Mouse (Mus musculus): ENCODE data around the gene Gm42669. TPM values are rescaled to one million over a fixed set of nuclear protein-coding genes. Genes with fewer than 3 reads are reported as not detected.

The Gm42669 gene
- polyA plus RNA-seq, 1 experiment from 2014 or later, result 0.05 TPM

- H3K36me3 ChIP-seq (replicated peaks), result no peaks in the 10 kb centered on the region
- H3K27ac ChIP-seq (replicated peaks), result no peak overlapping the region
- H3K27me3 ChIP-seq, result no peaks in the 10 kb centered on the region
- no peak overlapping the region for H3K4me3 ChIP-seq (replicated peaks)
- H3K4me1 ChIP-seq (replicated peaks), result no peaks in the 10 kb centered on the region
- H3K4me2 ChIP-seq, result no peak overlapping the region
- 43% methylated on average over 7 of the region's 7 CpGs for WGBS (ENCODE audit: insufficient replicate concordance)
- H3K9ac ChIP-seq, result no peak overlapping the region
- H3K9me3 ChIP-seq (replicated peaks), result no peaks in the 10 kb centered on the region
- ATAC-seq (ENCODE audit: insufficient read depth), result no peak
These were observed 14.5 kb downstream of the Gm42669 start for GRCm38 (mm10) chr5:107521897-107522296.

DNA sequence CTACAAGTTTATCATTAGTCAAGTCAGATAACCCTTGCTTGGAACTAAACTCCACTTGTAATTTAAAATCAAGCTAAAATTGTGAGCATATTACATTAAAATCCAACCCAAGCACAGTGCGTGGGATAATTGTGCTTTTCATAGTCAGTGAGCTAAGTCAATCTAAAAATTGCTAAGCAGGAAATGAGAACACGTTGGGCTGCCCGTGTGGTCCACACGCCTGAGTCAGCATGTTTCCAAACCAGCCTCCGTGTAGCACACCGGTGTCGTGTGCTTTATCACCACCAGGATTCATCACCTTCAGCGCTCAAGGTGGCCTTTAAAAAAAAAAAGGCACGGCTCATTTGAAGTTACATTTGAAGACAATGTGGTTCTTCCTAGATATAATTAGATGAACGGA lies 16.9 kb downstream of the Gm42669 start:
- no peak for ATAC-seq (ENCODE audit: insufficient read depth)
- H3K9ac ChIP-seq, result no peak overlapping the region
- WGBS (ENCODE audit: insufficient replicate concordance), result 42% methylated on average over 10 of the region's 10 CpGs

DNA sequence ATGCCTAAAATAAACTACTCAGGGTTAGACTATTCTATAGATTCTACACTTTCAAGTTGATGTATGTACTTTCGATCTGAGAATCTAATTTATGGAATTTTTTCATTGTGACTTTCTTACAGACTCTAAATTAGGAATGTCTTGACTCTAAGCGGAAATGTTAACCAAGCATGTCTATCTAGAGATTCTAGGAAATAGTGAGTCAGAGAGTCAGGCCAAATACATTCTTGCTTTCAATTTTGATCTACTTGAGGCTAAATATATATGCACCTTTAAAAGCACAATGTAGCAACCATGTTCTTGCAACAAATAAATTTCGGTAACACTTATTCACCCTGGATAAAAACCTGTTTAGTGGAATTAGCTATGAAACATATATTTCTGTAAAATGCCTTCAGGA lies 21.4 kb downstream of the Gm42669 start:
- no peaks in the 10 kb centered on the region for H3K9me3 ChIP-seq (replicated peaks)
- no peak for ATAC-seq (ENCODE audit: insufficient read depth)
- H3K36me3 ChIP-seq (replicated peaks), result no peaks in the 10 kb centered on the region
- H3K4me2 ChIP-seq, result no peak overlapping the region
- H3K9ac ChIP-seq, result no peak overlapping the region
- H3K4me1 ChIP-seq (replicated peaks), result peaks cover 4% of the 10 kb centered on the region
- WGBS (ENCODE audit: insufficient replicate concordance), result 69% methylated on average over 3 of the region's 3 CpGs
- H3K4me3 ChIP-seq (replicated peaks), result no peak overlapping the region
- no peak overlapping the region for H3K27ac ChIP-seq (replicated peaks)
- H3K27me3 ChIP-seq, result no peaks in the 10 kb centered on the region

More for the DNA sequence above, 16.9 kb downstream of the Gm42669 start:
- Histone ChIP-seq H3K36me3 (replicated peaks) (no peaks in the 10 kb centered on the region), H3K4me2 (no peak overlapping the region), H3K4me1 (replicated peaks) (no peaks in the 10 kb centered on the region), H3K9me3 (replicated peaks) (no peaks in the 10 kb centered on the region), H3K27me3 (no peaks in the 10 kb centered on the region), H3K4me3 (replicated peaks) (no peak overlapping the region), H3K27ac (replicated peaks) (no peak overlapping the region)

GRCm38 (mm10) chr5:107533590-107533989 lies 26.2 kb downstream of the Gm42669 start:
- no peak overlapping the region for H3K4me2 ChIP-seq
- no peak for ATAC-seq (ENCODE audit: insufficient read depth)
- H3K9me3 ChIP-seq (replicated peaks), result no peaks in the 10 kb centered on the region
- H3K9ac ChIP-seq, result no peak overlapping the region
- H3K27ac ChIP-seq (replicated peaks), result no peak overlapping the region
- peaks cover 12% of the 10 kb centered on the region for H3K4me1 ChIP-seq (replicated peaks)
- H3K27me3 ChIP-seq, result no peaks in the 10 kb centered on the region
- no peak overlapping the region for H3K4me3 ChIP-seq (replicated peaks)
- no peaks in the 10 kb centered on the region for H3K36me3 ChIP-seq (replicated peaks)
- 20% methylated on average over 2 of the region's 2 CpGs for WGBS (ENCODE audit: insufficient replicate concordance)

- peaks cover 12% of the 10 kb centered on the region for H3K4me1 ChIP-seq (replicated peaks)
- H3K9me3 ChIP-seq (replicated peaks), result no peaks in the 10 kb centered on the region
- H3K27ac ChIP-seq (replicated peaks), result no peak within 1 kb of the TSS
- H3K4me3 ChIP-seq (replicated peaks), result no peak within 1 kb of the TSS
- H3K27me3 ChIP-seq, result no peaks in the 10 kb centered on the region
- 72% methylated on average over 15 of the region's 15 CpGs for whole genome bisulfite sequencing (ENCODE audit: insufficient replicate concordance)
- H3K4me2 ChIP-seq, result peak within 1 kb of the TSS; percentile 23; the same call in 1 of the 2 replicates
- ATAC-seq (ENCODE audit: insufficient read depth), result no peak
- H3K36me3 ChIP-seq (replicated peaks), result no peaks in the 10 kb centered on the region
- H3K9ac ChIP-seq, result no peak within 1 kb of the TSS
These were observed 27.2 kb downstream of the Gm42669 start, which contains the start of gene 1700028K03Rik for GRCm38 (mm10) chr5:107534581-107534980. Gene 1700028K03Rik (plus strand): TSS chr5:107534709.

GRCm38 (mm10) chr5:107541696-107542095 lies 34.3 kb downstream of the Gm42669 start:
- Histone ChIP-seq H3K4me2 (no peak overlapping the region), H3K4me3 (replicated peaks) (no peak overlapping the region), H3K4me1 (replicated peaks) (peaks cover 2% of the 10 kb centered on the region), H3K9me3 (replicated peaks) (no peaks in the 10 kb centered on the region), H3K36me3 (replicated peaks) (no peaks in the 10 kb centered on the region), H3K9ac (no peak overlapping the region), H3K27ac (replicated peaks) (no peak overlapping the region), H3K27me3 (peaks cover 19% of the 10 kb centered on the region)
- 56% methylated on average over 7 of the region's 7 CpGs for WGBS (ENCODE audit: insufficient replicate concordance)
- ATAC-seq (ENCODE audit: insufficient read depth), result no peak

DNA sequence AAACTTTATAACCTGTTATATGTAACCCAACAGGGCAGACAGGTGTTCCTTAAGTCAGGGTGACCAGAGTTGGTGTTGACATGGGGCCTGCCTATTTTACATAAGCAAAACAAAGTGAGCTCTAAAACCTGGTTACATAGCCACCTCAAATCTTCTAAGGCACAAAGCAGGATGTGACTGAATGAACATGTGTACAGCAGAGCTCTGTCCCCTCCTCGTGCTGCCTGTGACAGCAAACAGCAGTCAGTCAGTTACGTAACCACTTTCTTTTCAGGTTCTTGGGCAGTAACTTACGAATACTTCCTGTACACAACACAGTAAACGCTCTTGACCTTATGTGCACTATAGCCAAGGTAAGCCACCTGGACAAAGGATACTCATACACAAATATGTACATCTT lies 38.5 kb downstream of the Gm42669 start:
- Histone ChIP-seq H3K9ac (no peak overlapping the region), H3K4me1 (replicated peaks) (peaks cover 23% of the 10 kb centered on the region), H3K27me3 (peaks cover 10% of the 10 kb centered on the region), H3K4me3 (replicated peaks) (no peak overlapping the region), H3K27ac (replicated peaks) (no peak overlapping the region; the same call in 1 of the 2 replicates), H3K4me2 (no peak overlapping the region), H3K9me3 (replicated peaks) (no peaks in the 10 kb centered on the region), H3K36me3 (replicated peaks) (no peaks in the 10 kb centered on the region)
- ATAC-seq (ENCODE audit: insufficient read depth), result no peak
- 55% methylated on average over 4 of the region's 4 CpGs for WGBS (ENCODE audit: insufficient replicate concordance)

GRCm38 (mm10) chr5:107547955-107548354 lies 40.5 kb downstream of the Gm42669 start:
- peak overlapping the region; percentile 13; the same call in 1 of the 2 replicates for H3K4me2 ChIP-seq
- H3K27ac ChIP-seq (replicated peaks), result peak overlapping the region; percentile 77
- peak overlapping the region; percentile 2; the same call in 1 of the 2 replicates for H3K9ac ChIP-seq

GRCm38 (mm10) chr5:107548444-107548843 lies 41.0 kb downstream of the Gm42669 start:
- ATAC-seq (ENCODE audit: insufficient read depth), result peak; percentile 43
- Histone ChIP-seq H3K36me3 (replicated peaks) (no peaks in the 10 kb centered on the region), H3K27me3 (no peaks in the 10 kb centered on the region), H3K9ac (no peak overlapping the region), H3K4me1 (replicated peaks) (peaks cover 23% of the 10 kb centered on the region), H3K4me3 (replicated peaks) (no peak overlapping the region), H3K9me3 (replicated peaks) (no peaks in the 10 kb centered on the region), H3K4me2 (no peak overlapping the region), H3K27ac (replicated peaks) (peak overlapping the region; percentile 76)
- 63% methylated on average over 3 of the region's 3 CpGs for WGBS (ENCODE audit: insufficient replicate concordance)

More at GRCm38 (mm10) chr5:107547955-107548354, 40.5 kb downstream of the Gm42669 start:
- H3K36me3 ChIP-seq (replicated peaks), result no peaks in the 10 kb centered on the region
- no peak overlapping the region for H3K4me3 ChIP-seq (replicated peaks)
- peaks cover 23% of the 10 kb centered on the region for H3K4me1 ChIP-seq (replicated peaks)
- H3K9me3 ChIP-seq (replicated peaks), result no peaks in the 10 kb centered on the region
- 27% methylated on average over 3 of the region's 3 CpGs for WGBS (ENCODE audit: insufficient replicate concordance)
- H3K27me3 ChIP-seq, result 0 out of 2 replicates have a peak, but pooled peaks cover 1% of the 10 kb centered on the region
- ATAC-seq (ENCODE audit: insufficient read depth), result peak; percentile 100

DNA sequence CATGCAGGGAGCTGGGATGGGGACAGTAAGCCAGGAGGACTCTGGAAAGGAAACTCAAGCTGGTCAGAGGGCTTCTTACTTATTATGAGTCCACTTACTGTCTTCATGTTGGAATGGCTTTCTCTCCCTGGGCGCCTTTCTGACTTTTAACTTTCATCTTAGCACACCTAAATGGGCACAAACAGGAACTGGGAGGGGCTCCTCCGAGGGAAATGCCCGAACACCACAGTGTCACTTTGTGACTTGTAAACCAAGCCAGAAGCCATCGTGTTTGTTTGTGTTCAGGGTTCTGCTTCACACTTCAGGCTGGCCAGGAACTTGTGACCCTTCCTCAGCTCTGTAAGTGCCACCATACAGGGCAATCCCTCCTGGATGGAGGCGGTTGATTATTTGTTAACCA lies 46.9 kb downstream of the Gm42669 start:
- no peaks in the 10 kb centered on the region; the same call in 1 of the 2 replicates for H3K4me1 ChIP-seq (replicated peaks)
- no peak for ATAC-seq (ENCODE audit: insufficient read depth)

GRCm38 (mm10) chr5:107556969-107557368 lies 49.5 kb downstream of the Gm42669 start:
- no peak overlapping the region for H3K4me3 ChIP-seq (replicated peaks)
- H3K9ac ChIP-seq, result no peak overlapping the region
- H3K36me3 ChIP-seq (replicated peaks), result peaks cover 5% of the 10 kb centered on the region
- H3K9me3 ChIP-seq (replicated peaks), result no peaks in the 10 kb centered on the region
- no peaks in the 10 kb centered on the region; the same call in 1 of the 2 replicates for H3K4me1 ChIP-seq (replicated peaks)
- no peak overlapping the region for H3K27ac ChIP-seq (replicated peaks)
- H3K27me3 ChIP-seq, result no peaks in the 10 kb centered on the region
- ATAC-seq (ENCODE audit: insufficient read depth), result peak; percentile 74
- H3K4me2 ChIP-seq, result no peak overlapping the region
- WGBS (ENCODE audit: insufficient replicate concordance), result 57% methylated on average over 3 of the region's 3 CpGs

More for the DNA sequence above, 46.9 kb downstream of the Gm42669 start:
- H3K27ac ChIP-seq (replicated peaks), result no peak overlapping the region
- no peaks in the 10 kb centered on the region for H3K27me3 ChIP-seq
- WGBS (ENCODE audit: insufficient replicate concordance), result 55% methylated on average over 5 of the region's 5 CpGs
- H3K36me3 ChIP-seq (replicated peaks), result no peaks in the 10 kb centered on the region; the same call in 1 of the 2 replicates
- H3K4me3 ChIP-seq (replicated peaks), result no peak overlapping the region
- no peaks in the 10 kb centered on the region for H3K9me3 ChIP-seq (replicated peaks)
- no peak overlapping the region for H3K9ac ChIP-seq
- H3K4me2 ChIP-seq, result no peak overlapping the region

GRCm38 (mm10) chr5:107569148-107569547 lies 61.7 kb downstream of the Gm42669 start:
- Histone ChIP-seq H3K9ac (no peak overlapping the region), H3K27me3 (no peaks in the 10 kb centered on the region), H3K4me2 (no peak overlapping the region), H3K27ac (replicated peaks) (no peak overlapping the region), H3K36me3 (replicated peaks) (peaks cover 26% of the 10 kb centered on the region), H3K4me3 (replicated peaks) (no peak overlapping the region), H3K4me1 (replicated peaks) (no peaks in the 10 kb centered on the region), H3K9me3 (replicated peaks) (no peaks in the 10 kb centered on the region)
- WGBS (ENCODE audit: insufficient replicate concordance), result 89% methylated on average over 9 of the region's 9 CpGs
- ATAC-seq (ENCODE audit: insufficient read depth), result no peak

Data from liver, embryonic 15.5 days (tissue).